ENCODE assay signal across 8 mouse cellular contexts in genomic region chr3:121914459-121915185, GRCm38 (mm10). TPM values are rescaled to one million over a fixed set of nuclear protein-coding genes. Genes with fewer than 3 reads are reported as not detected.
DNase-seq lines count a peak whose midpoint lies in the region; ATAC-seq and TF ChIP-seq lines count a peak whose summit lies in the region.

No protein-coding gene starts in this region.

- WGBS in spleen, adult 2 months: 90% methylated on average over 13 of the region's 13 CpGs
- WGBS in heart, embryonic 10.5 days: 59% methylated on average over 13 of the region's 13 CpGs
- 58% methylated on average over 13 of the region's 13 CpGs for WGBS in kidney, embryonic 16.5 days
- 53% methylated on average over 13 of the region's 13 CpGs for WGBS in neural tube, embryonic 14.5 days

- ATAC-seq in kidney, embryonic 16.5 days (ENCODE audit: low FRiP score, low TSS enrichment): peak; percentile 73; the same call in 1 of the 2 replicates
- no peak for ATAC-seq in neural tube, embryonic 14.5 days (ENCODE audit: low read depth)
- ATAC-seq in megakaryocyte-erythroid progenitor cell, adult 5-6 weeks (replicated peaks; ENCODE audit: low FRiP score, low TSS enrichment, poor library complexity, severe bottlenecking): no peak

- H3K27ac ChIP-seq in spleen, adult 2 months (ENCODE audit: insufficient read depth, low read length): peak overlapping the region; percentile 30
- H3K27ac ChIP-seq in heart, embryonic 10.5 days: peak overlapping the region; percentile 69
- H3K27ac ChIP-seq in kidney, embryonic 16.5 days (ENCODE audit: low read length): peak overlapping the region; percentile 81
- peak overlapping the region; percentile 35; the same call in 1 of the 2 replicates for H3K27ac ChIP-seq in neural tube, embryonic 14.5 days (ENCODE audit: low read depth, low read length)

- no peak for TF ChIP-seq POLR2A in spleen, adult 2 months (IDR thresholded peaks at IDR 0.05; ENCODE audit: low read depth, low read length)

- DNase-seq in spleen, adult 2 months (ENCODE audit: low read depth in 1 of 2, low spot score in 2 of 2): no peak
- DNase-seq in spleen, postnatal 10 days (ENCODE audit: low spot score in 2 of 2): no peak
- no peak for DNase-seq in heart, embryonic 10.5 days (ENCODE audit: low spot score)
- no peak for DNase-seq in spleen, postnatal 36 days (ENCODE audit: low spot score in 2 of 2)
- no peak for DNase-seq in right cerebral cortex, postnatal 4 days

- no peak for TF ChIP-seq CTCF in spleen, adult 2 months (IDR thresholded peaks at IDR 0.05; ENCODE audit: extremely low read depth, insufficient read depth, insufficient read length, insufficient replicate concordance)

- H3K36me3 ChIP-seq in spleen, adult 2 months (ENCODE audit: control insufficient read depth, insufficient read depth, low read length): no peaks in the 10 kb centered on the region
- H3K36me3 ChIP-seq in heart, embryonic 10.5 days: no peaks in the 10 kb centered on the region
- H3K36me3 ChIP-seq in kidney, embryonic 16.5 days (ENCODE audit: insufficient read depth, low read length): no peaks in the 10 kb centered on the region
- H3K36me3 ChIP-seq in neural tube, embryonic 14.5 days (ENCODE audit: control insufficient read depth, insufficient read depth, low read length): no peaks in the 10 kb centered on the region

- H3K4me3 ChIP-seq in spleen, adult 2 months (ENCODE audit: extremely low read depth, insufficient read depth, insufficient read length): no peak overlapping the region
- no peak overlapping the region for H3K4me3 ChIP-seq in heart, embryonic 10.5 days
- H3K4me3 ChIP-seq in kidney, embryonic 16.5 days (ENCODE audit: low read length): no peak overlapping the region
- H3K4me3 ChIP-seq in neural tube, embryonic 14.5 days (ENCODE audit: low read depth, low read length): no peak overlapping the region

- H3K27me3 ChIP-seq in spleen, adult 2 months (ENCODE audit: control insufficient read depth, insufficient read depth, low read length): no peaks in the 10 kb centered on the region
- no peaks in the 10 kb centered on the region for H3K27me3 ChIP-seq in heart, embryonic 10.5 days (ENCODE audit: insufficient read depth, poor library complexity, severe bottlenecking)
- H3K27me3 ChIP-seq in kidney, embryonic 16.5 days (ENCODE audit: insufficient read depth, low read length): no peaks in the 10 kb centered on the region
- no peaks in the 10 kb centered on the region for H3K27me3 ChIP-seq in neural tube, embryonic 14.5 days (ENCODE audit: control insufficient read depth, insufficient read depth, low read length)

- H3K4me2 ChIP-seq in kidney, embryonic 16.5 days (replicated peaks; ENCODE audit: low read depth, low read length): no peak overlapping the region
- H3K4me2 ChIP-seq in neural tube, embryonic 14.5 days (ENCODE audit: low read depth, low read length): no peak overlapping the region

- H3K9me3 ChIP-seq in heart, embryonic 10.5 days: no peaks in the 10 kb centered on the region
- no peaks in the 10 kb centered on the region for H3K9me3 ChIP-seq in kidney, embryonic 16.5 days (ENCODE audit: low read length)
- H3K9me3 ChIP-seq in neural tube, embryonic 14.5 days (ENCODE audit: control insufficient read depth, low read length): no peaks in the 10 kb centered on the region

- H3K9ac ChIP-seq in kidney, embryonic 16.5 days (replicated peaks; ENCODE audit: low read length): 0 out of 2 replicates have a peak overlapping the region, but pooled peaks have one; percentile 32
- H3K9ac ChIP-seq in neural tube, embryonic 14.5 days (replicated peaks; ENCODE audit: low read depth, low read length): no peak overlapping the region

- H3K4me1 ChIP-seq in spleen, adult 2 months (ENCODE audit: control insufficient read depth, insufficient read depth, insufficient read length): no peaks in the 10 kb centered on the region
- peaks cover 20% of the 10 kb centered on the region for H3K4me1 ChIP-seq in heart, embryonic 10.5 days
- H3K4me1 ChIP-seq in kidney, embryonic 16.5 days (ENCODE audit: insufficient read depth, low read length): peaks cover 7% of the 10 kb centered on the region; the same call in 1 of the 2 replicates
- H3K4me1 ChIP-seq in neural tube, embryonic 14.5 days (ENCODE audit: control insufficient read depth, insufficient read depth, low read length): no peaks in the 10 kb centered on the region

RNA-seq across cellular contexts. Expression of gene Arhgap29, which starts 37.7 kb away (rescaled TPM):
- polyA plus RNA-seq in spleen, adult 2 months (2012; rRNA removed): 6.2 and 7.5 TPM in 2 replicates
- polyA plus RNA-seq in heart, embryonic 10.5 days (2016; fragmentation: Nextera tagmentation; extraction: Ambion mirVana): 68.3 and 92.7 TPM in 2 replicates
- polyA plus RNA-seq in kidney, embryonic 16.5 days (2015; fragmentation: Nextera tagmentation; extraction: Ambion mirVana): 46.2 and 48.8 TPM in 2 replicates
- polyA plus RNA-seq in neural tube, embryonic 14.5 days (2014; fragmentation: Nextera tagmentation; extraction: Ambion mirVana): 11.3 and 38.5 TPM in 2 replicates
- total RNA-seq in megakaryocyte-erythroid progenitor cell, adult 5-6 weeks (2014; fragmentation: Nextera tagmentation): 7.1 TPM in 1 of 2 replicates, not detected in the other
- total RNA-seq in megakaryocyte-erythroid progenitor cell, adult 5-6 weeks (2017): 1.1 and 1.8 TPM in 2 replicates

Comparison
In these comparisons a context has a peak if more than half of its experiments do, and no peak if none do; other contexts are left out.
1. H3K27ac ChIP-seq: peak in every context shown above with its lines; median percentile 81 in kidney, embryonic 16.5 days; 69 in heart, embryonic 10.5 days; 35 in neural tube, embryonic 14.5 days; 30 in spleen, adult 2 months.